Mouse (Mus musculus) stomach, embryonic 16.5 days (tissue): ENCODE measurements at regions not wholly inside any gene's neighbourhood (a gene's known extent, or its start where the extent isn't known, plus 50 kb on each side); places are given as distances from the start of the nearest gene placed in this dataset.

Source experiments
- ATAC-seq: fragments of 200-750 bp; cut with Nextera tagmentation; 2 replicates; pipeline ENCODE4 v1.8.0; 2017; ENCODE audit warnings: moderate number of reproducible peaks, moderate TSS enrichment; ENCODE audit not compliant: insufficient read depth, low FRiP score
- H3K27ac ChIP-seq: fragments of 300-500 bp; sonication (generic); 2 replicates; pipeline ENCODE4 v1.5.1; 2014; ENCODE audit warnings: low read length
- H3K27me3 ChIP-seq: fragments of 300-500 bp; sonication (generic); 2 replicates; pipeline ENCODE4 v1.6.1; 2014; ENCODE audit warnings: low read length, control low read depth, mixed read lengths; ENCODE audit not compliant: control insufficient read depth, insufficient read depth
- H3K36me3 ChIP-seq: fragments of 300-500 bp; sonication (generic); 2 replicates; pipeline ENCODE4 v1.6.1; 2014; ENCODE audit warnings: low read length; ENCODE audit not compliant: control insufficient read depth, insufficient read depth
- H3K4me1 ChIP-seq: fragments of 300-500 bp; sonication (generic); 2 replicates; pipeline ENCODE4 v1.6.1; 2014; ENCODE audit warnings: low read length, control low read depth, mixed read lengths; ENCODE audit not compliant: control insufficient read depth, insufficient read depth
- H3K4me2 ChIP-seq: fragments of 300-500 bp; sonication (generic); 2 replicates; pipeline ENCODE4 v1.6.1; 2014; ENCODE audit warnings: low read depth, low read length, mixed read lengths
- H3K4me3 ChIP-seq: fragments of 300-500 bp; sonication (generic); replicated peaks from 2 replicates; pipeline ENCODE4 v1.5.1; 2014; ENCODE audit warnings: mild to moderate bottlenecking, low read length
- H3K9ac ChIP-seq: fragments of 300-500 bp; sonication (generic); 2 replicates; pipeline ENCODE4 v1.6.1; 2014; ENCODE audit warnings: low read length
- H3K9me3 ChIP-seq: fragments of 300-500 bp; sonication (generic); replicated peaks from 2 replicates; pipeline ENCODE4 v1.6.1; 2016; ENCODE audit warnings: low read length, control low read depth; ENCODE audit not compliant: control insufficient read depth
- WGBS: fragments of 180-500 bp; shearing (Covaris S2); extraction: QIAGEN DNeasy Blood & Tissue Kit; methylation state at CpG from one replicate; pipeline ENCODE4 v1.1.7; 2014; 5-methylcytosine and 5-hydroxymethylcytosine counted together

- H3K4me1 ChIP-seq: peaks cover 10% of the 10 kb centered on the region
- H3K9ac ChIP-seq: no peak overlapping the region
- no peak overlapping the region for H3K4me3 ChIP-seq
- H3K9me3 ChIP-seq: no peaks in the 10 kb centered on the region
- ATAC-seq: no peak
- H3K36me3 ChIP-seq: no peaks in the 10 kb centered on the region
- no peak overlapping the region for H3K4me2 ChIP-seq
- no peak overlapping the region for H3K27ac ChIP-seq
- 85% methylated on average over 5 of the region's 5 CpGs for WGBS
- H3K27me3 ChIP-seq: no peaks in the 10 kb centered on the region
These were observed 53.0 kb upstream of the Hs6st1 start for GRCm38 (mm10) chr1:36015210-36015609.

GRCm38 (mm10) chr1:36016566-36016965 is 51.6 kb upstream of the Hs6st1 start:
- Histone ChIP-seq H3K4me3 (no peak overlapping the region), H3K4me1 (peaks cover 10% of the 10 kb centered on the region), H3K9ac (no peak overlapping the region), H3K27me3 (no peaks in the 10 kb centered on the region), H3K36me3 (no peaks in the 10 kb centered on the region), H3K27ac (no peak overlapping the region), H3K9me3 (no peaks in the 10 kb centered on the region), H3K4me2 (0 out of 2 replicates have a peak overlapping the region, but pooled peaks have one; percentile 12)
- ATAC-seq: peak; percentile 17; the same call in 1 of the 2 replicates
- 42% methylated on average over 4 of the region's 4 CpGs for WGBS

GRCm38 (mm10) chr1:36017061-36017461 is 51.1 kb upstream of the Hs6st1 start:
- ATAC-seq: peak; percentile 73; the same call in 1 of the 2 replicates
- Histone ChIP-seq H3K27me3 (no peaks in the 10 kb centered on the region), H3K27ac (peak overlapping the region; percentile 15; the same call in 1 of the 2 replicates), H3K4me3 (no peak overlapping the region), H3K4me1 (peaks cover 10% of the 10 kb centered on the region), H3K4me2 (0 out of 2 replicates have a peak overlapping the region, but pooled peaks have one; percentile 12), H3K9me3 (no peaks in the 10 kb centered on the region), H3K9ac (no peak overlapping the region; the same call in 1 of the 2 replicates), H3K36me3 (no peaks in the 10 kb centered on the region)
- WGBS: 8% methylated on average over 7 of the region's 7 CpGs

GRCm38 (mm10) chr1:36017656-36018055 is 50.5 kb upstream of the Hs6st1 start:
- peaks cover 10% of the 10 kb centered on the region for H3K4me1 ChIP-seq
- no peak overlapping the region for H3K4me3 ChIP-seq
- ATAC-seq: no peak
- no peak overlapping the region for H3K9ac ChIP-seq
- no peak overlapping the region for H3K27ac ChIP-seq
- no peaks in the 10 kb centered on the region for H3K27me3 ChIP-seq
- no peak overlapping the region for H3K4me2 ChIP-seq
- H3K36me3 ChIP-seq: no peaks in the 10 kb centered on the region
- no peaks in the 10 kb centered on the region for H3K9me3 ChIP-seq
- WGBS: 51% methylated on average over 3 of the region's 3 CpGs
